In genomic region chr10:83201525-83201924, GRCm38 (mm10) we compare ENCODE assay signal across 16 mouse cellular contexts.
"Had no signal": no experiment of that assay in that cellular context is flagged by ENCODE, and none has a peak within 500 bp of the region (broad histone marks: within the 10 kb centered on the region; RNA-seq: fewer than 3 reads in every experiment).

No protein-coding gene starts in this region.

- ATAC-seq: hindbrain, embryonic 16.5 days; inflammation-experienced regulatory T-cells, adult 6 months; intestine, embryonic 15.5 days; intestine, postnatal 0 days had no signal

- DNase-seq: gastrocnemius, adult 2 months; gastrocnemius, postnatal 10 days; gastrocnemius, postnatal 25 days; heart, adult 18-20 months; heart, postnatal 10 days; heart, postnatal 4 days; kidney, adult 18-20 months; kidney, adult 8-10 months; kidney, postnatal 14 days; kidney, postnatal 36 days; liver; liver, embryonic 13.5 days had no signal
